Mouse (Mus musculus): Measurements from ENCODE around the gene Dhrs1.

The Dhrs1 gene

DNA sequence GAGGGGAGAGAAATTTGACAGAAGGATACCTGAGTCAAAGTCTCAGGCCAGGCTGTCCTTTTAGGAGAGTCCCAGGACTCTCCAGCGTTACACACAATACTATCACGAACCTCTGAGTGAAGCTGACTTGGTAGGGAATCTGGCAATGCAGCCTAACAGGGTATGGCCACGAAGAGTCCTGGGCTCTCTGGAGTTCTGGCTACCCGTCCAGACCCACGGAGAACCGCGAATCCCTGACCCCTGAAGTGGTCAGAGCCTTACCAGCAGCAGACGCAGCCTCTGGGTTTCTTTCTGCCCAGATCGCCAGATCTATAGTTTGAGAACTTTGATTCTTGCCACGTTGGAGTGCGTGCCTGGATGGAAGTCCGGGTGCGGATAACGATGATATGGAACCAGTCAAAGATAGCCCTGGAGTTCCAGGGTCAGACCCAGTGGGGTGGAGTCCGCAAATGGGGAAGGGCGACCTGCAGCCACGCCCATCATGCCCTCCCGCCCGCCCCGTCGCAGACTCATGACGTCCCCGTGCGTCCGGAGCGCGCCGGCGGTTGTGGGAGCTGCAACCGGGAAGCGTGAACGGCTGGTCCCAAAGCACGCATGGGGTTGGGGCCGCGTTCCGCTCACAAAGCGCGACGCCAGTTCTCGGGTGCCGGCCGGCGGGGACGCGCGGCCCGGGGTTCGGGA is at the start of gene Dhrs1, which contains the start of gene Nop9:
TSS of gene Dhrs1 (minus strand) at position 511 of the 681 bp plus-strand sequence.
TSS of gene Nop9 (plus strand) at position 514 of the 681 bp plus-strand sequence.
- DNase-seq (ENCODE audit: low spot score): peak; percentile 81

- DNase-seq (ENCODE audit: low spot score): no peak
Measured at GRCm38 (mm10) chr14:55793946-55794345, 48.5 kb upstream of the Dhrs1 start.

GRCm38 (mm10) chr14:55793461-55793860 is 48.0 kb upstream of the Dhrs1 start:
- DNase-seq (ENCODE audit: low spot score): no peak

DNA sequence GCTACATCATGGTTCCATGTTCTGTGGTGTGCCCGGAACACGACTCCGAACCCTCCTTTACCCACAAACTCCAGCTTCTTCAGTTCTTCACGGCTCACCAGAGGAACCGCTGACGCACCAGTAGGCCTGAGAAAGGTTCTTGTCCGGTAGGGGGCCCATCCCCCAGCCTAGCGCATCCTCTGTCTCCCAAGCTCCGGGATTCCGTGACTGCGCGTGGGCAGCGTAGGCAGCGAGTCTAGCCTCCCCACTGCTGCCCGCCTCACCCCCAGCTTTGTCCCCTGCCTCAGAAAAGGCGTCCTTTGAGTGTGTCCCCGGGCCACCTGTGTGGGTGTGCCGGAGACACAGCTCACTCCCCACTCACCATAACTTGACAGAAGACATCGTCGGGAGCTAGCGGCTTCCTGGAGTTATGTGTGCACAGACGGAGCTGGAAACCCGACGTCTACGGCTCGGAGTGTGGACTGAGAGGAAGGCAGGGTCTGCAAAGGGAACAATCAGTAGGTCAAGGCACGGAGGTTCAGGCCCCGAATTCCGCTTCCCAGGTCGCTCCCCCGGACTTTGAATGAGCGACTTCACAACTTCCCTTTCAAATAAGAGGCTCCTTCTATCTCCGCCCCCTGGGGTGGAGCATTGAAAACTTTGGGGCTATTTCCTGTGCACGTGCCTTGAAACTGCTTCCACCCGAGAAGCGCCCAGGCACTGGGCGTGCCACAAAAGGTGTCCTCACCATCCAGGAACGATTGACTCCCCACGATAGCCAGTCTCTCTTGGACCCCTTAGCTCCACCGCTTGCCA is 43.0 kb upstream of the Dhrs1 start, which contains the start of gene Ripk3:
TSS of gene Ripk3 (minus strand) at position 610 of the 795 bp plus-strand sequence.
- no peak for DNase-seq (ENCODE audit: low spot score)

DNA sequence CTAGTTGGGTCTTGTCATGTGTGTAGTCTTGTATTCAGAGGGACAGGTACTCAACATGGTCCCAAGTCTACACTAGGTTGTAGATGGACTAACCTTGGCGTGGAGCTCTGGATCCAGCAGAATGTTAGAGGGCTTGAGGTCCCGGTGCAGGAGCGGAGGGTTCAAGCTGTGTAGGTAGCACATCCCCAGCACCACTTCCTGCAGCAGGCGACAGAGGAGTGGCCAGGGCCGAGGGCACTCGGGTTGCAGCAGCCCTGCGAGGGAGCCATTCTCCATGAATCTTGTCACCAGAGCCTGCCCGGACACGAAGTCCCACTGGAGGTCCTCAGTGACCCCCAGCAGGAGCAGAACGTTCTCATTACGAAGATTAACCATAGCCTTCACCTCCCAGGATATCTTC is 42.2 kb upstream of the Dhrs1 start:
- no peak for DNase-seq (ENCODE audit: low spot score)

DNA sequence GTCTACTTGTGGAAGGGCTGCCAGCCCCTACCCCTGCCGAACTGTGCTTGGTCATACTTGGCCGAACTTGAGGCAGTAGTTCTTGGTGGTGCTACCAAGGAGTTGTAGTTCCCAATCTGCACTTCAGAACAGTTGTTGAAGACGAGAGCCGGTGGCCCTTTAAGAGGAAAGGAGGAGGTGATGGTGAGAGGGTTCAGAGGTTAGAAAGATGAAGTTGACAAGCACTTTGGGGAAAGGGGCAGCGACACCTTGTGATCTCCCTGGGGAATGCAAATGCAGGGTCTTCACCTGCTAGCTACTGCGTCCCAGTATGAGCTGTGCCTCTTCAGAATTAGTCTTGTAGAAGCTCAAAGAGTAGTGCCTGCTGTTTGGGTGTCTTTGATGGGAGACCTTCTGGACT is 39.7 kb upstream of the Dhrs1 start:
- no peak for DNase-seq (ENCODE audit: low spot score)

DNA sequence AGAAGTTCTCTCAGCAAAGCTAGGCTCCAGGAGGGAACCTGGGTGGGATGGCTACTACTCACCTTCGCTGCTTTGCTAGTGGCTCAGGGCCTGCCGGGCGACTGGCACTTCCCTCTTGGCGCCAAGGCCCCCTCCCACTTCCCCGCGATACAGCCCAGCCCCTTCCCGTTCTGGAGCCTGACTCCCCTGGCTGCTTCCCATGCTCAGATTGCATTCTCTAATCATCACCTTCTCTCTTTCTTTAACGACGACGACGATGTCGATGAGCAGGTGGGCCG is 38.4 kb upstream of the Dhrs1 start, which contains the start of gene Adcy4:
TSS of gene Adcy4 (minus strand) at position 138 of the 278 bp plus-strand sequence.
- DNase-seq (ENCODE audit: low spot score): no peak

DNA sequence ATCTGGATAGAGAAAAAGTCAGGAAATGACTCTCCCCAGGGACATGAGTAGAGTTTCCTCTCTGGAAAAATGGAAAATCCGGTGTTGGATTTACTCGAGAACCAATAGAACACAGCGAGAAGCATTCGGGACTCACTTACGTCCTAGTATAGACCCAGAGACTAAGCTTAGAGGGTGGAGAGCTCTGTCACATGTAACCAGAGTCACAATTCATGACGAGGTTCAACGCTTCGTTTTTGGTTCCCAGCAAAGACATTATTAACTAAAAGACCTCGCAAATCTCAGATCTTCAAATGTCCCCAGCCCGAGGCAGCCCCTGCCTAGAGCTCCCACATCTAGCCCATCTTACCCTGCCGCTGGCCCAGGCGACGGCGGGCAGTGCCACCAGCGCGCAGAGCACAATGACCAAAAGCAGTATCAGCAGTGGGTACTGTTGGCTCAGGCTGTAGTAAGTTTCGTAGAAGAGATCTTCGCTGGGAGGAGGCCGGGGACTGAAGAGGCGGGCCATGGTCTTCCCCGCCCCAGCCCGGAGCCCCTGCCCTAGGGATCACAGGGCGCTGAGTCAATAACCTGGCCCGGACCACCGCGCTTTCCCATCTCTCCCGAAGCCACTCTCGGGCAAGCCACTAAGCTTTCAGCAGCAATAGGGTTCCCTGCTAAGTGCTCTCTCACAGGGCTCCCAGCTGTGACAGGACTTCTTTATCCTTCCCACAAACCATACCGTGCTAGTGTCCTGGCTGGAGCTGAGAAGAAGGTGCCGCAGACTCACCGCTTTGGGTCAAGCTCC is 37.9 kb upstream of the Dhrs1 start:
- no peak for DNase-seq (ENCODE audit: low spot score)

GRCm38 (mm10) chr14:55782361-55782960 is 37.0 kb upstream of the Dhrs1 start:
- DNase-seq (ENCODE audit: low spot score): no peak

GRCm38 (mm10) chr14:55781310-55781709 is 35.8 kb upstream of the Dhrs1 start:
- no peak for DNase-seq (ENCODE audit: low spot score)

DNA sequence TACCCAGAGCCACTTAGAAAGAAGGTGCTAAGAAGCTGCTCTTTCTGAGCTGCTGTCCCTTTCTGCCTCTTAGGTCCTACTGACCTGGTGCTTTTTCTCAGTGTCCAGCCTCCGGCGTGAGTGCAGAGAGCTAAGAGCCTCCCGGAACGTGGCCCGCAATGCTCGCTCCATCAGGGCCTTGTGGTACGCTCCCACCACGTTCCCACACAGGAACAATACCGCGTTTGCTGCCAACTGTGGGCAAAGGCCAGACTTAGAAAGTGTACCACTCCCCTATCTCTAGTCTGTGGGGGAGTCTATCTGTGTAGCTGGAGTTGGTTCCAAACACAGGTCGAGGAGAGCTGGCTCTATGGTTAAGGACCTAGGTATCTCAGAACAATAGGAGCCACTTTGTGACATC is 35.2 kb upstream of the Dhrs1 start:
- DNase-seq (ENCODE audit: low spot score): no peak

DNA sequence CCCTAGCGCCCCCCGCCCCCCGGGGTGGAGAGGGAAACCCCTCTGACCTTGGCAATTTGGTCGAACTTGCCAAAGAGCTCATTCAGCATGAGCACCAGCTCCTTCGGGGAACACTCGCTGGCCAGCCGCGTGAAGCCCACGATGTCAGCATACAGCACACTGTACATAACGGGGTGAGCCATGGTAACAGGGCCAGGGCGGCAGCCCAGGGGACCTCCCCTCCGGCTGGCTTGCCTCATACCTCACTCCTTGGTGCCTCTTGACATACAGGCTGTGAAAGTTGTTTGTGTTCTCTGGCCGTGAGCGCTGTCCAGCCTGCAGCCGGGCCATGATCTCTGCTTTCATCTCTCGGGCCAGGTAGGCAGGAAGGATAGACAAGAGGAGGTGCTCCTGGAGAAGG is 34.2 kb upstream of the Dhrs1 start:
- no peak for DNase-seq (ENCODE audit: low spot score)

GRCm38 (mm10) chr14:55778686-55779085 is 33.2 kb upstream of the Dhrs1 start:
- DNase-seq (ENCODE audit: low spot score): no peak

GRCm38 (mm10) chr14:55777806-55778205 is 32.3 kb upstream of the Dhrs1 start:
- DNase-seq (ENCODE audit: low spot score): no peak

- DNase-seq (ENCODE audit: low spot score): no peak
Measured at GRCm38 (mm10) chr14:55777176-55777575, 31.7 kb upstream of the Dhrs1 start.

DNA sequence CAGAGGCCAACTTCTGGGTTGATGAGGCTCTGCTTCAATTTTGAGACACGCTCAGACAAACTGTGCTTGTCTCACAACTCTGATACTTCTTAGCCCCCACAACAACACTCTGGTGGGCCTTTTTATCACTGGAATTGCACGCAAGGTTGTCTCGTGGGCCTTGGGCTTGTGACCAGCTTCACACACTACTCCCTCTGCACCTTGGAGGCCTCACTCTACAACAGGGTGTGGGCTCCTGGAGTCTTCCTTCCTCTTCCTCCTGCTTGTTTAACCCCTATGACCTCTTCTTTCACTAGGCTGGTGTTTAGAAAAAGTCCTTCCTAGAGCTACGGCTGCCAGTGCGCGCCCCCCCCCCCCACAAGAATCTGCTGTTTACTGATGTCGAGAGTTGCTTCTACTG is 31.2 kb upstream of the Dhrs1 start:
- DNase-seq (ENCODE audit: low spot score): no peak

- DNase-seq (ENCODE audit: low spot score): no peak
Measured at GRCm38 (mm10) chr14:55769087-55769703, 23.7 kb upstream of the Dhrs1 start.

- DNase-seq (ENCODE audit: low spot score): no peak
Measured at GRCm38 (mm10) chr14:55768555-55768954, 23.1 kb upstream of the Dhrs1 start.

- DNase-seq (ENCODE audit: low spot score): no peak
Measured at GRCm38 (mm10) chr14:55767519-55768414, 22.3 kb upstream of the Dhrs1 start.

GRCm38 (mm10) chr14:55765696-55766095 is 20.2 kb upstream of the Dhrs1 start, which contains the start of gene Ltb4r1:
Gene Ltb4r1 (plus strand): TSS chr14:55765962.
- no peak for DNase-seq (ENCODE audit: low spot score)

GRCm38 (mm10) chr14:55763166-55763565 is 17.7 kb upstream of the Dhrs1 start:
- DNase-seq (ENCODE audit: low spot score): no peak

All from ovary, adult 18-20 months (tissue).